Mouse (Mus musculus) hindbrain, embryonic 11.5 days (tissue): ENCODE results near the gene Sirt7. TPM values are rescaled to one million over a fixed set of nuclear protein-coding genes. Genes with fewer than 3 reads are reported as not detected.

Source experiments
- ATAC-seq: fragments of 200-750 bp; cut with Nextera tagmentation; 2 replicates; pipeline ENCODE4 v1.8.0; 2017; ENCODE audit warnings: mild to moderate bottlenecking, moderate TSS enrichment, moderate library complexity; ENCODE audit not compliant: low FRiP score
- DNase-seq: peaks from one replicate; pipeline ENCODE4 v3.0.0-alpha.2; 2015; ENCODE audit warnings: low spot score
- H3K27ac ChIP-seq: fragments of 300-500 bp; sonication (generic); 2 replicates; pipeline ENCODE4 v1.5.1; 2014; ENCODE audit warnings: mild to moderate bottlenecking, low read depth, low read length
- H3K27me3 ChIP-seq: fragments of 300-500 bp; sonication (generic); 2 replicates; pipeline ENCODE4 v1.6.1; 2014; ENCODE audit warnings: mild to moderate bottlenecking, low read length, moderate library complexity, mixed read lengths; ENCODE audit not compliant: control insufficient read depth, insufficient read depth
- H3K36me3 ChIP-seq: fragments of 300-500 bp; sonication (generic); 2 replicates; pipeline ENCODE4 v1.6.1; 2014; ENCODE audit warnings: mild to moderate bottlenecking, low read length, moderate library complexity, mixed read lengths; ENCODE audit not compliant: control insufficient read depth, insufficient read depth
- H3K4me1 ChIP-seq: fragments of 300-500 bp; sonication (generic); replicated peaks from 2 replicates; pipeline ENCODE4 v1.6.1; 2014; ENCODE audit warnings: low read length, mixed read lengths; ENCODE audit not compliant: control insufficient read depth, insufficient read depth
- H3K4me2 ChIP-seq: fragments of 300-500 bp; sonication (generic); replicated peaks from 2 replicates; pipeline ENCODE4 v1.6.1; 2014; ENCODE audit warnings: mild to moderate bottlenecking, low read depth, low read length
- H3K4me3 ChIP-seq: fragments of 300-500 bp; sonication (generic); 2 replicates; pipeline ENCODE4 v1.5.1; 2014; ENCODE audit warnings: low read depth, low read length
- H3K9ac ChIP-seq: fragments of 300-500 bp; sonication (generic); 2 replicates; pipeline ENCODE4 v1.6.1; 2014; ENCODE audit warnings: low read depth, low read length
- H3K9me3 ChIP-seq: fragments of 300-500 bp; sonication (generic); 2 replicates; pipeline ENCODE4 v1.6.1; 2016; ENCODE audit warnings: low read length; ENCODE audit not compliant: control insufficient read depth
- WGBS: fragments of 180-500 bp; shearing (Covaris S2); extraction: QIAGEN DNeasy Blood & Tissue Kit; methylation state at CpG from one replicate; pipeline ENCODE4 v1.1.7; 2014; 5-methylcytosine and 5-hydroxymethylcytosine counted together
- polyA plus RNA-seq: library from polyadenylated mRNA; unstranded; fragments of >200 nt; fragmentation: Nextera tagmentation; extraction: Ambion mirVana; gene quantifications from 2 replicates; pipeline ENCODE4 v1.2.1, GENCODE M21; 2014

Sirt7 gene
- polyA plus RNA-seq, 1 experiment from 2014 or later = 36.6 TPM

DNA sequence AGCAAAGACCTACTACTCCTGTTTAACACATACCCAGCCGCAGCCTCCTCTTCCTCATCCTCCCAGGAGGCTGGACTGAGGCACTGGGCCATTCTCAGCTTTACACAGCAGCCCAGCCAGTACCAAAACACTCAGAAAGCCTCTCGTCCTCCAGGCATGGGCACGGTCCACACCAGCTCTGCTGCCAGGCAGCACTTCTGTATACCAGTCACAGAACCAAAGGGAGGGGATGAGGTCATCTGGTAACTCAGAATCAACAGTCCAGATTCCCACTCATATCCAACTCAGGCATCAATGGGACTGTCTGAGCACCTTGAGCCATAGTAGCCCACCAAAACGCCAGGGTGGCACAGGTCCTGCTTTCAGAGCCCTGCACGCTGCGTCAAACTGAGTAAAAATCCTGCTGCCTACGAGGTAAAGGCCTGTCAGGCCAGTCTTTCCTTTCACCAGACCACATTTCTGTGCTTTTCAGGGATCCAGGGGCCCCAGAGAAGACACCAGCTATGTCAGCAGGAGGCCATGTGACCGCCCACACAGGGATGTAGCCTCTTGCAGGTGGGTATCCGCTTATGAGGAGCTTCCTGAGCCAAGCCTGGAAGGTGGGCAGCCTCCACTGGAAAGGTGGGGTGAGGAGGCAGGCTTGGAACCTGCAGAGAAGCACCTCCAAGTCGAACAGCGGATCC is 1.9 kb upstream of the Sirt7 start:
- Histone ChIP-seq H3K36me3 (peaks cover 3% of the 10 kb centered on the region), H3K27me3 (no peaks in the 10 kb centered on the region), H3K4me1 (peaks cover 12% of the 10 kb centered on the region), H3K27ac (no peak overlapping the region), H3K9ac (no peak overlapping the region), H3K9me3 (no peaks in the 10 kb centered on the region), H3K4me2 (no peak overlapping the region), H3K4me3 (no peak overlapping the region)
- ATAC-seq (no peak), DNase-seq (no peak)
- 92% methylated on average over 11 of the region's 11 CpGs for WGBS

DNA sequence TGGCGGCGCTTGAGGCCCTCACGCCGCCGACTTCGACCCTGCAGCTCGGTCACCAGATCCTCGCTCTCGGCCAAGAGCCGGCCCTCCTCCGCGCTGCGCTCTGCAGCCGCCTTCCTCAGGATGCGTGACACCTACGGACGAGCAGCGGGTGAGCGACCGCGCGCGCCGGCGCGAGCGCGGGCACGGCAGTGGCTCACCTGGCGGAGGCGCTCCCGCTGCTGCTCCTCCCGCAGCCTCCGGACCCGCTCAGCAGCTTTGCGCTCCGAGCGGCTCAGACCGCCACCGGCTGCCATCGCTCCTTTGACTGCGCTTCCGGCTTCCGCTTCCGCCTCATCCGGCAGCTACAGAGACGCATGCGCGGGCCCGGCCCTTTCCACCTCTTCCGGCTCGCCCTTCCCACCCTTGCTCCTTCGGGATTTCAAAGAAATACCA is 344 bp downstream of the Sirt7 start:
- DNase-seq (peak; percentile 90), ATAC-seq (peak; percentile 80)
- Histone ChIP-seq H3K27me3 (no peaks in the 10 kb centered on the region), H3K4me2 (peak overlapping the region; percentile 93), H3K36me3 (peaks cover 12% of the 10 kb centered on the region), H3K9me3 (no peaks in the 10 kb centered on the region), H3K4me1 (peaks cover 7% of the 10 kb centered on the region), H3K9ac (peak overlapping the region; percentile 67), H3K4me3 (peak overlapping the region; percentile 93), H3K27ac (peak overlapping the region; percentile 79)
- under 1% methylated on average over 53 of the region's 53 CpGs for WGBS

DNA sequence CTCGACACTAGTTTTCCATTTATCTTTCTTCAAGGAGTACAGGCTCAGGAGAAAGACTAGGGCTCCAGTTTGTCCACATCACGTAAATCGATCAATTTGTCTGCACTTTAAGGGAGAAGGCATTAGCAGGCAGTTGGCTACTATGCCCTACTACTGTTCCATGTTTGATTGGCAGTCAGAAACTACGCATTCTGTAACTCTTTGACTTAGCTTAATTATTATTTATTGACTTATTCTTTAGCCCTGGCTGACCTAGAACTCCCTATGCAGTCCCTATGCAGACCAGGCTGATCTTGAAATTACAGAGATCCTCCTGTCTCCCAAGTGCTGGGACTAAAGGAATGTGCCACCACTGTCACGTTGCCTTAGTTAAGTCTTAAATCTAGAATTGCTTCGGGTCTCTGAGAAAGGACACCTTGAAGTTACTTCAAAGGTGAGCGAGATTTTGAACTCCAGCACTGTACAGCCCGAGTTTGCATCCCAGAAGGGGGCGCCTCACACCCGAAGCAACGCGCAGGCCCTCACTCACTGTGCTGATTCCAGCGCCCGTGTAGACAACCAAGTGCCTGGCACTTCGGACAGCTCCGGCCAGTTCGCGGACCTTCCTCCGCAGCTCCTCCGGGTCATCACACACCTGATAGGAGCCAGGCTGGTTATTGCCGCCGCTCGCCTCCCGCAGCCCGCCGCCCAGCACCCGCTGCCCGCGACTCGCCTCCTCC is 920 bp downstream of the Sirt7 start:
- H3K9me3 ChIP-seq = no peaks in the 10 kb centered on the region
- H3K27me3 ChIP-seq = no peaks in the 10 kb centered on the region
- H3K4me1 ChIP-seq = peaks cover 7% of the 10 kb centered on the region
- ATAC-seq = peak; percentile 70
- peaks cover 11% of the 10 kb centered on the region for H3K36me3 ChIP-seq
- H3K27ac ChIP-seq = peak overlapping the region; percentile 79
- 12% methylated on average over 30 of the region's 30 CpGs for WGBS
- peak overlapping the region; percentile 93 for H3K4me3 ChIP-seq
- H3K4me2 ChIP-seq = peak overlapping the region; percentile 93
- peak; percentile 62 for DNase-seq
- peak overlapping the region; percentile 67 for H3K9ac ChIP-seq

DNA sequence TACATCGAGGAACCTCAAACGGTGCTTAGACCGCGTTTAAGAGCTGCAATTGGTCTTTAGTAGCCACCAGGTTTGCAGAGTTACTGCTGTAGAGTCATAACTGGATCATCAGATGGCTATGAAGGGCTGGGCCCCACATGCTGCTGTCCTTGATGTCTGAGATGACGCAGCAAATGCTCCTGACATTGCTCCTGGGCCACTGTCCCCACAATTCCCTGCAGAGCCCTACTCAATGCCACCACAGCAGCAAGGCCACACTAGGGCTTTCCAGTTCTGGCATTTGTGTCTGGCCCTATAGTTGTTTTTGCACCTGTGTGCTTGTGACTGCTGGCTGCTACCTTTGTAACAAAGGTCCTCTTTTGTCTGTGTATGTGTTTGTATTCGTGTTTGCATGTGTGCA is 2.2 kb downstream of the Sirt7 start:
- Histone ChIP-seq H3K27me3 (no peaks in the 10 kb centered on the region), H3K27ac (no peak overlapping the region), H3K9ac (no peak overlapping the region), H3K4me2 (no peak overlapping the region), H3K36me3 (peaks cover 12% of the 10 kb centered on the region; the same call in 1 of the 2 replicates), H3K9me3 (no peaks in the 10 kb centered on the region), H3K4me1 (peaks cover 7% of the 10 kb centered on the region), H3K4me3 (no peak overlapping the region)
- 91% methylated on average over 6 of the region's 6 CpGs for WGBS
- ATAC-seq (no peak), DNase-seq (no peak)

DNA sequence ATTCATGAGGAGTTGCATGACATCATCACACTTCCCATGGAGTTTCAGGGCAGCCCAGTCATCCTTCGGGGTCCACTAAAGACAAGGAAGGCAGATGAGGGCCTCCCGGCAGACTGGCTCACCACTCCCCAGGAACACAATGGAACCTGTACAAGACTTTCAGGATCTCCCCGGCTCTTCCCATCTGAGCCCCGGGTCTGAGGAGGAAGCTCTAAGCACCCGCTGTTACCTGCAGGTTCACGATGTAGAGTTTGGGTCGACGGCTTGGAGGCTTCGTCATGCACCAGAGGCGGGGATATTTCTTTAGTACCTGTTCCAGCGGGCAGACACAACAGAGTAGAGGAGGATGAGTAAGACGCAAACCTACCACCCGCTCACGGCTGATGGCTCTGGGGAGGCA is 4.8 kb downstream of the Sirt7 start:
- DNase-seq (no peak), ATAC-seq (no peak)
- H3K27ac ChIP-seq = no peak overlapping the region
- no peak overlapping the region for H3K9ac ChIP-seq
- H3K36me3 ChIP-seq = peaks cover 12% of the 10 kb centered on the region; the same call in 1 of the 2 replicates
- peaks cover 8% of the 10 kb centered on the region for H3K4me1 ChIP-seq
- H3K4me3 ChIP-seq = no peak overlapping the region
- WGBS = 91% methylated on average over 14 of the region's 14 CpGs
- no peaks in the 10 kb centered on the region for H3K9me3 ChIP-seq
- H3K27me3 ChIP-seq = no peaks in the 10 kb centered on the region
- no peak overlapping the region for H3K4me2 ChIP-seq

DNA sequence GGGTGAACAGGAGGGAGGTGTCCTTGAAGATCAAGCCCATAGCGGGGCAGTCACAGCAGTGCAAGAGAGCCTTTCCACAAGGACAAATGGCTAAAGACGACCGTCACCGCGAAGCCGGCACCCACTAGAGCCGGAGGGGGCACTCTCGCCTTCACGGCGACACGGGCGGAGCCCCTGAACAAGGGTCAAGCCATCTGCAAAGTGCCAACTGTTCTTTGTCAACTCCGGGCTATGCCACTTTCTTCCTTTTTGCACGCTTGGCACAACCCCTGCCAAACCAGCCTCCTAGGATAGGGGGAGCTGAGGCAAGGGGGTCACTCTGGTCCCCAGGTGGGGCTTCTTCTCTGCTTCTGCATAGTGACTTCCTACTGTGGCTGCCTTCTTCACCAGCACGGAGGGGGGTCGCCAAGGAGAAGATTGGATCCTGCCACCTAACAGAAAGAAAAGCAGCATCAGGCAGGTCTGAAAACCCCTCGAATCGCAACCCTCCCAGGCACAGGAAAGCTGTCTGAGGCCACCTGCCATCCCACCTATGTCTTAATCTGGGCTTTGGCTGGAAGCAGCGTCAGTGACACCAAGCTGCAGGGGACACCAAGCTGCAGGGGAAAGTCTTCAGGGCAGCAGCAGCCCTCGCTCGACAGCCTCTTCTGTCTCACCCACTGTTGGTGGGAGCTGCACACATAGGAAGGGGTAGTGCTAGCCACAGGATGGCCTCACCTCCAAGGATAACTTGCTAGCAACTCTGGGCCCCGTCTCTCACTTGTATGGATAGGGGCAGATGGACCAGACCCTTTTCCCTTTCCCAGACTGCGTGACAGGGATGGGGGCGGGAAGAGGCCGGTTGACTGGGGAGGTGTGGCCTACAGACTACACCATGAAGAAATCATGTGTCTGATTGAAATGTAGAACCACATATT is 6.2 kb downstream of the Sirt7 start:
- Histone ChIP-seq H3K27ac (no peak overlapping the region), H3K9me3 (no peaks in the 10 kb centered on the region), H3K36me3 (peaks cover 12% of the 10 kb centered on the region; the same call in 1 of the 2 replicates), H3K4me2 (no peak overlapping the region), H3K27me3 (no peaks in the 10 kb centered on the region), H3K4me1 (peaks cover 4% of the 10 kb centered on the region; the same call in 1 of the 2 replicates), H3K4me3 (no peak overlapping the region), H3K9ac (no peak overlapping the region)
- no peak for ATAC-seq
- DNase-seq = no peak
- 94% methylated on average over 25 of the region's 25 CpGs for WGBS

DNA sequence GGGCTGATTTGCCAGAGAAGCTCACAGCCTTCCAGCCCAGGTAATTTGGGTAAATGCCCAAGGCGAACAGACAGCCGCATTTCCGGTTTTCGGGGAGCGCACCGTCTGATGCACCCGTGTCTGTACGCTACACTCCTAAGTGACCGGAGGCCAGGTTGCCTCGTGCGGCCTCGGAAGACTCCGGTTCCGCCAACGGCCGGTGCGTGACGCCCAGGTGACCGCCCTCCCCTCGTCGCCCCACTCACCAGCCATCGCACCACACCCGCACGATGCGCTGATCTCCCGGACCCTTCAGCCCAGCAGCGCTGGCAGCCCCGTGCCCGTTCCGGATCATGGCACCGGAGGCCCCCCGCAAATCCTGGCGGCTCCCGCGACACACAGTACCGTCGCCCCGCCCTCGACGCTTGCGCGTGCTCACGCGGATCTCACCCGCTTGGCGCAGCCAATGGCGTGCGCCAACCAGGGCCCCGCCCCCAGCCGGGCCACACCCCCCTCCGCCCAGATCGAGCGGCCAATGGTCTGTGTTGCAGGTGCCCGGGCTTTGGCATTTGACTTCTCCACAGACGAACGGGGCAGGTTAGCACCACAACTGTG is 7.4 kb downstream of the Sirt7 start, which contains the start of gene Pcyt2:
Pcyt2 (minus strand) TSS at position 418 of the 594 bp plus-strand sequence.
- 1% methylated on average over 56 of the region's 56 CpGs for WGBS
- H3K9ac ChIP-seq = peak within 1 kb of the TSS; percentile 80
- DNase-seq (peak; percentile 95), ATAC-seq (peak; percentile 93)
- H3K4me3 ChIP-seq = peak within 1 kb of the TSS; percentile 75
- H3K27ac ChIP-seq = peak within 1 kb of the TSS; percentile 58
- H3K4me2 ChIP-seq = peak within 1 kb of the TSS; percentile 84
- H3K9me3 ChIP-seq = no peaks in the 10 kb centered on the region
- peaks cover 4% of the 10 kb centered on the region; the same call in 1 of the 2 replicates for H3K4me1 ChIP-seq
- H3K36me3 ChIP-seq = peaks cover 12% of the 10 kb centered on the region; the same call in 1 of the 2 replicates
- no peaks in the 10 kb centered on the region for H3K27me3 ChIP-seq
